Mouse (Mus musculus) left cerebral cortex, postnatal 4 days (tissue): ENCODE results near the gene Krtap9-1. TPM values are rescaled to one million over a fixed set of nuclear protein-coding genes. Genes with fewer than 3 reads are reported as not detected.
A peak's percentile ranks its signal among the peaks of the same experiment; 100 is the strongest.
"Not testable (repeated sequence)": the region's sequence is repeated elsewhere in the genome, so short reads cannot be mapped to it uniquely, and the experiment has no call there.

Source experiments
- DNase-seq: peaks from one replicate; pipeline ENCODE4 v3.0.0-alpha.2; 2022
- intact Hi-C: fragments of 180-260 bp; cut with DNase I; formaldehyde crosslinking; loops from one replicate; pipeline ENCODE4 v1.15.1; 2025
- total RNA-seq, 2 experiments: library from RNA; stranded (reverse); gene quantifications; 2 replicates each; pipeline ENCODE4 v1.2.3; 2021

Krtap9-1 gene
- total RNA-seq = not detected

DNA sequence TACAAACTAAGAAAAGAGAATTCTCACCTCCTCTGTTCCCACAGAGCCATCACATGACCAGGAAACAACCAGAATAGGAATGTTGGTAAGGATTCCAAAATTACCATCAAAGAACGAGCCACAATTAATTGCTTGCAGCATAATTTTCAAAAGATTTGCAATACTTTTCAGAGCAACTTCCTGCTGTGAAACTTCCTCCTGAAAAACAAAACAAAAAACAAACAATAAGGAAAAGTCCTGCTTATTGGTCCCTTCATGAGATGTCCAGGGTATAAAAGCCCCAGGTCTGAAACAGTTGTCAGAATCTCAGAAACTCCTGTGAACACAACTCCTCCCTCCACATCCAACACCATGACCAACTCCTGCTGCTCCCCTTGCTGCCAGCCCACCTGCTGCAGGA lies at the start of gene Krtap9-1:
Gene Krtap9-1, plus strand, starts transcription at position 301 of the 400 bp plus-strand sequence.
- DNase-seq, intact Hi-C loops: not testable (repeated sequence)

DNA sequence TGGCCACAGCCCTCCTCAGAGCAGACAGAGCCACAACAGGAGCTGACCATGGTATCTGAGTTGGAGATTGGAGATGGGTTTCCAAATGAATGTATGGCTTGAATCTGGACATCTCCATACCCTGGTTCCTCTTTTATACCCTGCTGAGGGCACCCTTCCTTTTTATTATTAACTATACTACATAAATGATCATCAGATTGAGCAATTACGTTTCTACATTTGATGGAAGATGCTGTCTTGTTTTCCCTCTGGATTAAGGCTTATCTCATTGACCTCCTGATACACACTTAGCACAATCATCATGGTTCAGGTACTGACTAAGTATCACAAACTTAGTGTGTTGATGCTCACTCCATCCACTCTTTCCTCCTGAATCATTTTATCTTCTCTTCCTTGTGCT lies 35.2 kb upstream of the Krtap9-1 start, which contains the start of gene 2300003K06Rik:
Gene 2300003K06Rik, minus strand, starts transcription at position 101 of the 400 bp plus-strand sequence.
- intact Hi-C loops = no loop called here
- DNase-seq = no peak

DNA sequence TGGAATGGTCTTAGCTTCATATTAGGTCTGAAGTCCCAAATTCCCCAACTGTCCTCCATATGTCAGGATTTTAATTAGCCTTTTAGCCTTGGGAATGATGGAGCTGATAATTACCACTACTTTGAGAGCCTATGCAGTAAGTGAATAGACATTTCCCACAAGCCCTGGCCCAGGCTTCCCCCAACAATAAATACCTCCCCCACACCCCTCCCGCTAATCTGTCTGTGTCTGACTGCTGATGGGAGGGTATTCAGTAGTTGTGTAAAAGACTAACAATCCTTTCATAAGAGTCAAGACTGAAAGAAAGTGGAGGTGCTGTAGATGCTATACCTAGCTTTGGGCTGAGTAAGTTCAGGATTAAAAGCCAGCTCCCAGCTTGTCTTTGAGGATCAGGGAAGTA lies 31.0 kb upstream of the Krtap9-1 start:
- no peak for DNase-seq

DNA sequence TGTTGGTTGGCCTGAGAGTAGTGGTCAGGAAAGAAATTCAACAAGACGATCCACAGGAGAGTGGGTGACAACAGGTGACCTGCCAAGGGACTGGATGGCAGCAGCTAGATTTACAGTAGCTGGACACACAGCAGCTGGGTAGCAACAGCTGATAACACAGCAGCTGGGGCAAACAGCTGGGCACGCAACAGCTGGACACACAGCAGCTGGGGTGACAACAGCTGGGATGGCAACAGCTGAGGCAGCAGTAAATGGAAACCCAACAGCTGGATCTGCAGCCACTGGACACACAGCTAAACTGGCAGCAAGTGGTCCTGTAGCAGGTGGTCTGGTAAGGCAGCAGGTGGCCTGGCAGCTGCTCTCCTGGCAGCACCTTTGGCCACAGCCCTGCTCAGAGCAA lies 26.4 kb upstream of the Krtap9-1 start:
- no peak for DNase-seq
- intact Hi-C loops = no loop called here

More for the DNA sequence above, 31.0 kb upstream of the Krtap9-1 start:
- intact Hi-C loops = no loop called here

DNA sequence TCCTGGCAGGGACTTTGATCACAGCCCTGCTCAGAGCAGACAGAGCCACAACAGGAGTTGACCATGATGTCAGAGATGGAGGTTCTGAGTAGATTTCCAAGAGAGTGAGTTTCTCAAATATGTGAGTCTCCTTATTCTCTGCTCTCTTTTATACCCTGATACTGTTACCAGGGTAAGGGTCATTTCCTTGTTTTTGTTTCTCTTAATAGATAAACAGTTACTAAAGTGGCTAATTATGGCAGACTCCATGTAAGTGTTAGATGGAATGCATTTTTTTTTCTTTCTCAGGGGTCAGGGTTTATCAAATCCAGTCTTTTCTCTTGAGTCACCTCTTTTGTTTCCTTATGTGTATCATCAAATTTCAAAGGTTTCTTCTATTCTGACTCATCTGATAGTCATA lies 21.7 kb upstream of the Krtap9-1 start, which contains the start of gene Krtap4-16:
Gene Krtap4-16, minus strand, starts transcription at position 101 of the 400 bp plus-strand sequence.
- intact Hi-C loops = no loop called here
- no peak for DNase-seq

DNA sequence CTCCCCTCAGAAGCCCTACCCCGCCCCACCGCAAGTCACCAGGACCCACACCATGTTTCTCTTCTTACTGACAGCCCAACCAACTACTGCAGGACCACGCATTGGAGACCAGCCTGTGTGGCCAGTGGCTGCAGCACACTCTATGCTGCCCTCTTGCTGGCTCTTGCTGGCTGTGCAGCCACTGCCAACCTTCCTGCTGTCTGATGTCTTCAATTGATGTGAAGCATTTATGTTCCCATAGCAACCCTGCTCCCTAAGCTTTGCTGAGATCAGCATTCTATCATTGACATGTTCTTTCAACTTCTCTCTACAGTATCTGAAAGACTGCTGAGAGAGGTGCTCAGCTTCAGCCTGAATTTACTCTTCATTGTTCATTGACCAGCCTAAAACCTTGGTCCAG lies 19.1 kb upstream of the Krtap9-1 start:
- DNase-seq = peak; percentile 8
- intact Hi-C loops = no loop called here

DNA sequence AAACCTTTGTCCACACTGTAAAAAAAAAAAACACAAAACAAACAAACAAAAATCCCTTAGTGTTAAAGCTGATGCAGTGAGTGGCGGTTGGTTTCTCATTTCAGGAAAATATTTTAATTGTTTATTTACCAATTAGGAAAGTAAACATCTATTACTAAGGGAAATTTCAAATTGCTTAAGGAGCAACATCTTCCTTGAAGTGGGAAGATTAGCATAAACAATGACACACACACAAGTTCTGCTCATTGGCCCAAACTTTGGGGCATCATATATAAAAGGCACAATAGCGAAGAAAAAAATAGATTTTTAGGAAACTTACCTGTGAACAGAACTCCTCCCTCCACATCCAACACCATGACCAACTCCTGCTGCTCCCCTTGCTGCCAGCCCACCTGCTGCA lies 15.6 kb upstream of the Krtap9-1 start, which contains the start of gene Gm11568:
Gene Gm11568, plus strand, starts transcription at position 301 of the 400 bp plus-strand sequence.
- no peak for DNase-seq
- intact Hi-C loops = no loop called here

DNA sequence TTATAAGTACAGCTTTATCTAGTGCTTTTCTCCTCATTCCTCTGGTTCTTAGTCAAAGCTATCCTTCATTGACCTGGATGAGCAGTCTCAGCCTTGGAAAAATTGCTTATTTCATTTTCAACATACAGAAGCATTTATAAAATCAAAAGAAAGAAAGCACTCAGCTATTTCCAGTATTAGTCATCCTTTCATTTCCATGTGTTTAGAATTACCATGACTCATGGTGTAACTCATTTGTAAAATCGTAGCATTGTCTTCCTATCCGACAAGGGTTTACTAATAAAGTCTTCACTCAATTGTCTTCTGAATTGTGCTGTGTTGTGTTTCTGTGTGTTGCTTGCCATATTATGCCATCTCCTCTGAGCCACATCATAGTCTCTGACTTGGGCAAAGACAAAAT lies 14.4 kb upstream of the Krtap9-1 start:
- intact Hi-C loops = no loop called here
- no peak for DNase-seq

DNA sequence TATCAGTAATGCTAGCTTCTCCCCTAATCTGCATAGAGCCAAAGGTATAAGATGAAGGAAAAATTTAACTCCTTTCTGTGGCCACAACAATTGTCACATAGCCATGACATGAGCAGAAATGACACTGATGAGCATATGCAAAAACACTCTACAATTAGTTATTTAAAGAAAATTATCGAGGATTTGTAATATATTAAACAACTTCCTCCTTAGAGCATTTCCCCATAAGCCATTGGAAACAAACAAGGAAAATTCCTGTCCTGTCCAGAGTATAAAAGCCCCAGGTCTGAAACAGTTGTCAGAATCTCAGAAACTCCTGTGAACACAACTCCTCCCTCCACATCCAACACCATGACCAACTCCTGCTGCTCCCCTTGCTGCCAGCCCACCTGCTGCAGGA lies 9.0 kb upstream of the Krtap9-1 start, which contains the start of gene Gm11559:
Gene Gm11559, plus strand, starts transcription at position 301 of the 400 bp plus-strand sequence.
- DNase-seq, intact Hi-C loops: not testable (repeated sequence)

DNA sequence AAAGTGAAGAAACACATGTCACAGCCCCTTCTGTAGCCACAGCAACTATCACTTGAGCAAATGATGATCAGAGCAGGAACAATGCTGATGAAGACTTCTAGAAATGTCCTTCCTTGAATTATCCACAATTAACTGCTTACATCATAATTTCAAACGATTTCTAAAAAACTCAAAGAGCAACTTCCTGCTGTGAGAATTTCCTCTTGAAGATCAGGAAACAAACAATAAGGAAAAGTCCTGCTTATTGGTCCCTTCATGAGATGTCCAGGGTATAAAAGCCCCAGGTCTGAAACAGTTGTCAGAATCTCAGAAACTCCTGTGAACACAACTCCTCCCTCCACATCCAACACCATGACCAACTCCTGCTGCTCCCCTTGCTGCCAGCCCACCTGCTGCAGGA lies 5.7 kb downstream of the Krtap9-1 start, which contains the start of gene Gm11567:
Gene Gm11567, plus strand, starts transcription at position 301 of the 400 bp plus-strand sequence.
- intact Hi-C loops, DNase-seq: not testable (repeated sequence)

DNA sequence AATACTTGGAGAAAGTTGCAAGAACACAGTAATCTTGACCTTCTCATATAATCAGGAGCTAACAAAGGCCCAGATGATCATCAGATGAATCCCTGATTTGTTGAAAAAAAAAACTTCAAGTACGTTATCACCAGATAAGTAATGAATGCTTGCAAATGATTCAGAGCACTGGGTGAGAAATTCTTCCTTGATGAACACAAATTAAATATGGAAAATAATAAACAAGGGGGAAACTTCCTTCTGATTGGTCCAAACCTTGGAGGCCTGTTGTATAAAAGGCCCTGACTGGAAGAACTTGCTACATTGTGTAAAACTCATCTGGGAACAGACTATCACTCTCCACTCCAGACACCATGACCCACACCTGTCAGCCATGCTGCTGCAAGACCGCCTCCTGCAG lies 34.4 kb downstream of the Krtap9-1 start, which contains the start of gene Krtap31-1:
Gene Krtap31-1, plus strand, starts transcription at position 301 of the 400 bp plus-strand sequence.
- intact Hi-C loops = no loop called here
- no peak for DNase-seq

DNA sequence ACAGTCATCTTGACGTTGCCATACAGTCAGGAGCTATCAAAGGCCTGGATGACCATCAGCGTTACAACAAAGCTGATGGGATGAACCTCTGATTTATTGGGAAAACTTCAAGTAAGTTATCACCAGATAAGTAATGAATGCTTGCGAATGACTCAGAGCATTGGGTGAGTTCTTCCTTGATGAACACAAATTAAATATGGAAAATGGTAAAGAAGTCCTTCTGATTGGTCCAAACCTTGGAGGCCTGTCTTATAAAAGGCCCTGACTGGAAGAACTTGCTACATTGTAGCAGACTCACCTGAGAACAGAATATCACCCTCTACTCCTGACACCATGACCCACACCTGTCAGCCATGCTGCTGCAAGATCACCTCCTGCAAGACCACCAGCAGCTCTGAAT lies 41.3 kb downstream of the Krtap9-1 start, which contains the start of gene Gm11565:
Gene Gm11565, plus strand, starts transcription at position 301 of the 400 bp plus-strand sequence.
- intact Hi-C loops = no loop called here
- no peak for DNase-seq

Other genes with a start within 250 kb of the Krtap9-1 start
- gene Krtap4-1, start 245.2 kb upstream of the Krtap9-1 start, total RNA-seq = not detected
- not detected for gene Krtap4-2, start 238.3 kb upstream of the Krtap9-1 start, total RNA-seq
- not detected for gene Krtap4-7, start 229.3 kb upstream of the Krtap9-1 start, total RNA-seq
- not detected for gene Gm11555, start 223.2 kb upstream of the Krtap9-1 start, total RNA-seq
- not detected for gene Gm11563, start 214.4 kb upstream of the Krtap9-1 start, total RNA-seq
- not detected for gene Krtap4-6, start 207.4 kb upstream of the Krtap9-1 start, total RNA-seq
- gene Gm14190, start 182.6 kb upstream of the Krtap9-1 start, total RNA-seq = not detected
- gene Gm14180, start 139.1 kb upstream of the Krtap9-1 start, total RNA-seq = not detected
- gene Gm11595, start 100.5 kb upstream of the Krtap9-1 start, total RNA-seq = not detected
- gene Krtap4-8, start 92.7 kb upstream of the Krtap9-1 start, total RNA-seq = not detected
- gene Krtap4-9, start 88.2 kb upstream of the Krtap9-1 start, total RNA-seq = not detected
- not detected for gene Gm11596, start 79.9 kb upstream of the Krtap9-1 start, total RNA-seq
- not detected for gene Gm11569, start 74.5 kb upstream of the Krtap9-1 start, total RNA-seq
- not detected for gene Gm11554, start 68.9 kb upstream of the Krtap9-1 start, total RNA-seq
- gene Krtap4-13, start 63.5 kb upstream of the Krtap9-1 start, total RNA-seq = not detected
- not detected for gene Gm11564, start 57.7 kb upstream of the Krtap9-1 start, total RNA-seq
- not detected for gene 2300003K06Rik, start 35.3 kb upstream of the Krtap9-1 start, total RNA-seq
- gene Krtap4-16, start 21.8 kb upstream of the Krtap9-1 start, total RNA-seq = not detected
- gene Gm11568, start 15.5 kb upstream of the Krtap9-1 start, total RNA-seq = not detected
- gene Gm11559, start 8.9 kb upstream of the Krtap9-1 start, total RNA-seq = not detected
- not detected for gene Gm11567, start 5.8 kb downstream of the Krtap9-1 start, total RNA-seq
- gene Krtap31-1, start 34.5 kb downstream of the Krtap9-1 start, total RNA-seq = not detected
- not detected for gene Gm11565, start 41.4 kb downstream of the Krtap9-1 start, total RNA-seq
- not detected for gene Krtap31-2, start 62.9 kb downstream of the Krtap9-1 start, total RNA-seq
- gene Krtap9-5, start 75.1 kb downstream of the Krtap9-1 start, total RNA-seq = not detected
- gene Krtap29-1, start 105.7 kb downstream of the Krtap9-1 start, total RNA-seq = not detected
- gene Krtap16-1, start 113.2 kb downstream of the Krtap9-1 start, total RNA-seq = not detected
- not detected for gene Krtap17-1, start 120.6 kb downstream of the Krtap9-1 start, total RNA-seq
- gene Krt33a, start 142.8 kb downstream of the Krtap9-1 start, total RNA-seq = under 1 TPM in 1 of 2 experiments, not detected in 1; 0.30 TPM
- not detected for gene Krt33b, start 156.5 kb downstream of the Krtap9-1 start, total RNA-seq
- not detected for gene Krt34, start 168.2 kb downstream of the Krtap9-1 start, total RNA-seq
- gene Krt31, start 177.2 kb downstream of the Krtap9-1 start, total RNA-seq = not detected
- gene Krt32, start 214.8 kb downstream of the Krtap9-1 start, total RNA-seq = not detected
- gene Krt35, start 222.9 kb downstream of the Krtap9-1 start, total RNA-seq = not detected
- not detected for gene Krt36, start 232.2 kb downstream of the Krtap9-1 start, total RNA-seq
- not detected for gene Krt13, start 248.2 kb downstream of the Krtap9-1 start, total RNA-seq